In genomic region chr12:32489415-32490139, GRCm38 (mm10) we compare ENCODE assay signal across 1 mouse cellular context.
A peak's percentile ranks its signal among the peaks of the same experiment; 100 is the strongest.
TF ChIP-seq lines count a peak whose summit lies in the region.

No protein-coding gene starts in this region.

TF ChIP-seq in MEL, 35 proteins besides CTCF, POLR2A, EP300 and RAD21 (continued from another document):
- TF ChIP-seq ZC3H11A (IDR thresholded peaks at IDR 0.05; ENCODE audit: low read depth, low read length): no peak
- no peak for TF ChIP-seq SMC3 (IDR thresholded peaks at IDR 0.05; ENCODE audit: low read depth, low read length)
- TF ChIP-seq MYC (IDR thresholded peaks at IDR 0.05; ENCODE audit: low read depth, low read length): peak; percentile 70; the same call in 1 of the 2 replicates
- peak; percentile 14; the same call in 1 of the 2 replicates for TF ChIP-seq GATA1 (IDR thresholded peaks at IDR 0.05; ENCODE audit: low read depth, low read length)
- TF ChIP-seq RCOR1 (IDR thresholded peaks at IDR 0.05; ENCODE audit: low read depth, low read length): no peak
